Mouse (Mus musculus) MN1 (cell line): ENCODE results near the gene Slc26a9.

Source experiments
- DNase-seq: peaks from one replicate; pipeline ENCODE4 v3.0.0-alpha.2; 2016; ENCODE audit warnings: low spot score

Gene Slc26a9

GRCm38 (mm10) chr1:131736494-131736893, 7.3 kb upstream of the Slc26a9 start:
- DNase-seq, result no peak

GRCm38 (mm10) chr1:131737269-131737668, 6.6 kb upstream of the Slc26a9 start:
- DNase-seq, result no peak

- DNase-seq, result no peak
Observed at GRCm38 (mm10) chr1:131738760-131739159, 5.1 kb upstream of the Slc26a9 start.

GRCm38 (mm10) chr1:131739481-131740160, 4.2 kb upstream of the Slc26a9 start:
- no peak for DNase-seq

GRCm38 (mm10) chr1:131745391-131745790, 1.6 kb downstream of the Slc26a9 start:
- DNase-seq, result no peak

- no peak for DNase-seq
Observed at GRCm38 (mm10) chr1:131747761-131748160, 3.9 kb downstream of the Slc26a9 start.

GRCm38 (mm10) chr1:131748636-131749035, 4.8 kb downstream of the Slc26a9 start:
- no peak for DNase-seq

- no peak for DNase-seq
Observed at GRCm38 (mm10) chr1:131749706-131750545, 6.1 kb downstream of the Slc26a9 start.

- no peak for DNase-seq
Observed at GRCm38 (mm10) chr1:131751181-131751890, 7.5 kb downstream of the Slc26a9 start.

GRCm38 (mm10) chr1:131751891-131752311, 8.1 kb downstream of the Slc26a9 start:
- DNase-seq, result no peak

GRCm38 (mm10) chr1:131754212-131754829, 10.5 kb downstream of the Slc26a9 start:
- no peak for DNase-seq

GRCm38 (mm10) chr1:131754916-131755315, 11.1 kb downstream of the Slc26a9 start:
- no peak for DNase-seq

- no peak for DNase-seq
Observed at GRCm38 (mm10) chr1:131757211-131757610, 13.4 kb downstream of the Slc26a9 start.

GRCm38 (mm10) chr1:131758796-131759195, 15.0 kb downstream of the Slc26a9 start:
- DNase-seq, result no peak

- DNase-seq, result no peak
Observed at GRCm38 (mm10) chr1:131759667-131760427, 16.0 kb downstream of the Slc26a9 start.

- no peak for DNase-seq
Observed at GRCm38 (mm10) chr1:131760428-131760820, 16.6 kb downstream of the Slc26a9 start.

GRCm38 (mm10) chr1:131761079-131761831, 17.4 kb downstream of the Slc26a9 start:
- DNase-seq, result no peak

- DNase-seq, result no peak
Observed at GRCm38 (mm10) chr1:131763683-131764082, 19.9 kb downstream of the Slc26a9 start.

- DNase-seq, result no peak
Observed at GRCm38 (mm10) chr1:131764581-131765338, 20.9 kb downstream of the Slc26a9 start.
